Mouse (Mus musculus) limb, embryonic 12.5 days (tissue): ENCODE data around the gene Gm49027. TPM values are rescaled to one million over a fixed set of nuclear protein-coding genes. Genes with fewer than 3 reads are reported as not detected.

Experiments
- ATAC-seq: fragments of 200-750 bp; cut with Nextera tagmentation; 2 replicates; pipeline ENCODE4 v1.8.0; 2017; ENCODE audit warnings: low read depth, moderate TSS enrichment; ENCODE audit not compliant: insufficient number of reproducible peaks, insufficient read depth, low FRiP score, low TSS enrichment
- H3K27ac ChIP-seq: fragments of 300-500 bp; sonication (generic); 2 replicates; pipeline ENCODE4 v1.5.1; 2016; ENCODE audit warnings: mild to moderate bottlenecking, moderate library complexity
- H3K27me3 ChIP-seq: fragments of 300-500 bp; sonication (generic); 2 replicates; pipeline ENCODE4 v1.6.1; 2016; ENCODE audit warnings: mild to moderate bottlenecking, moderate library complexity
- H3K36me3 ChIP-seq: fragments of 300-500 bp; sonication (generic); 2 replicates; pipeline ENCODE4 v1.6.1; 2016; ENCODE audit warnings: mild to moderate bottlenecking, moderate library complexity
- H3K4me1 ChIP-seq: fragments of 300-500 bp; sonication (generic); replicated peaks from 2 replicates; pipeline ENCODE4 v1.6.1; 2016
- H3K4me2 ChIP-seq: fragments of 300-500 bp; sonication (generic); 2 replicates; pipeline ENCODE4 v1.6.1; 2016; ENCODE audit warnings: mild to moderate bottlenecking, moderate library complexity
- H3K4me3 ChIP-seq: fragments of 300-500 bp; sonication (generic); replicated peaks from 2 replicates; pipeline ENCODE4 v1.5.1; 2016; ENCODE audit warnings: mild to moderate bottlenecking
- H3K9ac ChIP-seq: fragments of 300-500 bp; sonication (generic); replicated peaks from 2 replicates; pipeline ENCODE4 v1.6.1; 2016; ENCODE audit warnings: mild to moderate bottlenecking, moderate library complexity
- H3K9me3 ChIP-seq: fragments of 300-500 bp; sonication (generic); 2 replicates; pipeline ENCODE4 v1.6.1; 2016; ENCODE audit warnings: mild to moderate bottlenecking, moderate library complexity
- WGBS: fragments of 180-500 bp; shearing (Covaris S2); methylation state at CpG from one replicate; pipeline ENCODE4 v1.1.7; 2016; 5-methylcytosine and 5-hydroxymethylcytosine counted together
- microRNA-seq: library from miRNA; unstranded; fragments of <30 nt; microRNA quantifications from one replicate; pipeline ENCODE4, GENCODE M21; 2017
- polyA plus RNA-seq: library from polyadenylated mRNA; unstranded; fragments of >200 nt; fragmentation: Nextera tagmentation; extraction: Ambion mirVana; gene quantifications from 2 replicates; pipeline ENCODE4 v1.2.1, GENCODE M21; 2016

The Gm49027 gene
- polyA plus RNA-seq, 1 experiment from 2014 or later = 0.24 TPM

DNA sequence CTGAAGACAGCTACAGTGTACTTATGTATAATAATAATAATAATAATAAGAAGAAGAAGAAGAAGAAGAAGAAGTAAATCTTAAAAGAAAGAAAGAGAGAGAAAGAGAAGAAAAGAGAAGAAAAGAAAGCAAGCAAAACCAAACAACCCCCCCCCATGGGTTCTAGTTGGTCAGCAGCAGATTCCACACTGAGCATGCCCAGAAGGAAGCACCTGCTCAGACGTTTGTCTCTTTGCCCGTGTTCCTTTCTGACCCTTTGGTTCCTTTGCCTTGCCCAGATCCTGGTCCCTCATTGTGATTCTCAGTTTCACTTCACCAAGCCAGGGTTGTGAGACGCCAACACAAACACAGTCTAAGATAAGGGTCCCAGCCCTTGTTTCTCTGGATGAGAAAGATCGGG, 23.3 kb downstream of the Gm49027 start:
- WGBS = 83% methylated on average over 4 of the region's 4 CpGs
- Histone ChIP-seq H3K4me3 (no peak overlapping the region), H3K9ac (no peak overlapping the region), H3K27me3 (peaks cover 44% of the 10 kb centered on the region), H3K9me3 (no peaks in the 10 kb centered on the region), H3K4me2 (no peak overlapping the region), H3K36me3 (no peaks in the 10 kb centered on the region), H3K27ac (no peak overlapping the region), H3K4me1 (peaks cover 11% of the 10 kb centered on the region)
- ATAC-seq = no peak

DNA sequence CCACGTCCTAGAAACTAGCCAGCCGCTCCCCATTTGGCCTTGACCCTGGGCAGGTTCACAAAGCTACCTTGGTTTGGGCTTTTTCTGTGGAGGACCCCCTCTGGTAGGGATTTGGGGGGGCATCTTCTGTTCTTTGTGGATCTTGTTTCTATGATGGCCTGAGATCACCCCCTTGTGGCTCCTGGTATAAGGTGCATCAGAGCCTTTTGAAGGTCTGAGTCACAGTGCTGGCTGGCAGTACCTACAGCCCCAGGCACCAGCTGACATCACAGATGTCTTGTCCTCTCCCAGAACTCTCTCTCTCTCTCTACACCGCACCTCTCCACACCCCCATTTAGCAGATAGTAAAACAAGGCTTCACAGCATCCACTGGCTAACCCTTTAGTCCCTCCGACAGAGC, 25.6 kb downstream of the Gm49027 start:
- H3K4me1 ChIP-seq = peaks cover 17% of the 10 kb centered on the region
- peaks cover 30% of the 10 kb centered on the region for H3K27me3 ChIP-seq
- H3K9ac ChIP-seq = no peak overlapping the region
- H3K36me3 ChIP-seq = no peaks in the 10 kb centered on the region
- H3K27ac ChIP-seq = no peak overlapping the region
- no peak for ATAC-seq
- WGBS = 40% methylated on average over 4 of the region's 4 CpGs
- H3K4me3 ChIP-seq = no peak overlapping the region
- H3K9me3 ChIP-seq = no peaks in the 10 kb centered on the region
- no peak overlapping the region for H3K4me2 ChIP-seq

DNA sequence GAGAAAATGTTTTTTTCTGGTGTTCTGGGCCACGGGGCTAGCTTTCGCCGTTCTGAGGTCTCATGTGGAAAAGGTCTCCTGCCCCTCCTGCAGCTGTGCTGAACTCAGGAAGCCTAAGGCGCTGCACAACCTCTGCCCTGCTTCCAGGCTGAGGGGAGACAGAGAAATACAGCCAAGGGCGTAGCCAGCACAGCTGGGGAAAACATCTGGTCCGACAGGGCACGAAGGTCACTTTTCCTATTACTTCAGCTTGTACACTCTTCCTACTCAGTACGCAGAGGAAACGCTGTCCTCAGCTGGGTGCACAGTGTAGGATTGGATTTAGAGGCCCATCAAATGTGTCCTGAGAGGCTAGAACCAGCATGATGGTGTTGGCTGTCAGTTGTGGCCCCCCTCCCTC, 35.4 kb downstream of the Gm49027 start:
- WGBS = 29% methylated on average over 9 of the region's 9 CpGs
- Histone ChIP-seq H3K27ac (no peak overlapping the region), H3K4me3 (no peak overlapping the region), H3K4me1 (peaks cover 13% of the 10 kb centered on the region), H3K36me3 (no peaks in the 10 kb centered on the region), H3K4me2 (0 out of 2 replicates have a peak overlapping the region, but pooled peaks have one; percentile 60), H3K9me3 (no peaks in the 10 kb centered on the region), H3K27me3 (no peaks in the 10 kb centered on the region), H3K9ac (no peak overlapping the region)
- no peak for ATAC-seq

GRCm38 (mm10) chr5:123489112-123489785, 36.0 kb downstream of the Gm49027 start, which contains the start of the genes Lrrc43 and Il31:
TSS of gene Lrrc43 (plus strand) at chr5:123489305.
TSS of gene Il31 (minus strand) at chr5:123489489.
- ATAC-seq = peak; percentile 52; the same call in 1 of the 2 replicates
- peak within 1 kb of the TSS; percentile 19 for H3K4me3 ChIP-seq
- 0 out of 2 replicates have a peak within 1 kb of the TSS, but pooled peaks have one; percentile 55 for H3K9ac ChIP-seq

GRCm38 (mm10) chr5:123487659-123488395, 37.5 kb downstream of the Gm49027 start:
- peaks cover 13% of the 10 kb centered on the region for H3K4me1 ChIP-seq
- no peak overlapping the region for H3K27ac ChIP-seq
- H3K36me3 ChIP-seq = no peaks in the 10 kb centered on the region
- no peak overlapping the region for H3K4me2 ChIP-seq
- H3K9ac ChIP-seq = no peak overlapping the region
- no peaks in the 10 kb centered on the region for H3K27me3 ChIP-seq
- no peak for ATAC-seq
- H3K4me3 ChIP-seq = no peak overlapping the region
- H3K9me3 ChIP-seq = no peaks in the 10 kb centered on the region
- WGBS = 85% methylated on average over 11 of the region's 11 CpGs

More at GRCm38 (mm10) chr5:123489112-123489785, 36.0 kb downstream of the Gm49027 start, which contains the start of the genes Lrrc43 and Il31:
- H3K36me3 ChIP-seq = no peaks in the 10 kb centered on the region
- no peak within 1 kb of the TSS for H3K27ac ChIP-seq
- no peaks in the 10 kb centered on the region for H3K27me3 ChIP-seq
- 9% methylated on average over 25 of the region's 25 CpGs for WGBS
- H3K4me2 ChIP-seq = peak within 1 kb of the TSS; percentile 60
- no peaks in the 10 kb centered on the region for H3K9me3 ChIP-seq
- H3K4me1 ChIP-seq = peaks cover 13% of the 10 kb centered on the region

DNA sequence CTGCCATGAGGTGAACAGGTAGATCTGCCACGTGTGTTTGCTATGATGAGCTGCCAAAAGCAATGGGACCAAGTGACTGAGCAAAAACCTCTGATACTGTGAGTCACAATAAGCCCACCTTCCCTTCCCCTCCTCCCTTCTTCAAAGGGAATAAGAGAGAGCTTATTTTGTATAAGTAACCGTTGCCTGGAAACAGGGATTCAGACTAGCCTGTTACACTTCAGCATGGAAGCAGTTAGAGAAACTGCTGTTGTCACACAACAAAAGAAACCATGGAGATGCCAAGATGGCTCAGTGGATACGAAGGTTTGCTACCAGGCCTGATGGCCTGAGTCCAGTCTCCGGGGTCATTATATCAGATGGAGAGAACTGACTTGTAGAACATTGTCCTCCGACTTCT, 51.5 kb downstream of the Gm49027 start:
- Histone ChIP-seq H3K4me3 (no peak overlapping the region), H3K4me2 (no peak overlapping the region), H3K36me3 (no peaks in the 10 kb centered on the region), H3K27me3 (no peaks in the 10 kb centered on the region; the same call in 1 of the 2 replicates), H3K9ac (no peak overlapping the region), H3K27ac (no peak overlapping the region), H3K9me3 (no peaks in the 10 kb centered on the region), H3K4me1 (peaks cover 3% of the 10 kb centered on the region; the same call in 1 of the 2 replicates)
- no peak for ATAC-seq
- WGBS = 89% methylated on average over 5 of the region's 5 CpGs

GRCm38 (mm10) chr5:123470784-123471400, 54.4 kb downstream of the Gm49027 start:
- Histone ChIP-seq H3K36me3 (no peaks in the 10 kb centered on the region), H3K4me1 (peaks cover 3% of the 10 kb centered on the region; the same call in 1 of the 2 replicates), H3K27me3 (no peaks in the 10 kb centered on the region; the same call in 1 of the 2 replicates), H3K27ac (peak overlapping the region; percentile 29; the same call in 1 of the 2 replicates), H3K9ac (no peak overlapping the region), H3K4me2 (peak overlapping the region; percentile 28), H3K9me3 (no peaks in the 10 kb centered on the region), H3K4me3 (peak overlapping the region; percentile 12; the same call in 1 of the 2 replicates)
- no peak for ATAC-seq
- WGBS = 25% methylated on average over 10 of the region's 10 CpGs

DNA sequence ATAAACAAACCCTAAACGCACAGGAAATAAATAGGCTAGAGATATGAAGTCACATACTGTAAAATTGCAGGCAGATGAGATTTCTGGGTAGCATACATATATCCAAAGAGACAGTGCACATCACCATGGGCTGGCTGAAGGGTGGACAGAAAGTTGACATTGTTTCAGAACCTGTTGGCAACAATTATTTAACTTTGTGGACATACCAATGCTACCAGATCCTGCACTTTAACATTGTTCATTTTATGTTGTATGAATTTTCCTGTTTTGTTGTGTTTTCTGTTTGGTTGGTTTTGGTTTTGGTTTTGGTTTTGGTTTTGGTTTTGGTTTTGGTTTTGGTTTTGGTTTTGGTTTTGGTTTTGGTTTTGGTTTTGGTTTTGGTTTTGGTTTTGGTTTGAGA, 60.6 kb downstream of the Gm49027 start:
- Histone ChIP-seq H3K36me3 (no peaks in the 10 kb centered on the region), H3K27me3 (no peaks in the 10 kb centered on the region), H3K27ac (no peak overlapping the region), H3K4me3 (no peak overlapping the region), H3K9ac (no peak overlapping the region), H3K4me1 (no peaks in the 10 kb centered on the region), H3K4me2 (no peak overlapping the region), H3K9me3 (no peaks in the 10 kb centered on the region)
- no peak for ATAC-seq
- 86% methylated on average over 1 of the region's 1 CpGs for WGBS

Small RNAs within 50 kb of the gene (microRNA-seq; reads per million reads assigned to microRNA genes)
- 0.93 reads per million for gene Mir7647

Other genes starting within 250 kb of the Gm49027 start
- 43.4 and 45.7 TPM in 2 replicates for gene Bcl7a, start 181.7 kb downstream of the Gm49027 start, polyA plus RNA-seq
- gene Mlxip, start 130.7 kb downstream of the Gm49027 start, polyA plus RNA-seq = 12.8 and 15.3 TPM in 2 replicates
- not detected in 2 replicates for gene Lrrc43, start 36.2 kb downstream of the Gm49027 start, polyA plus RNA-seq
- gene Il31, start 36.0 kb downstream of the Gm49027 start, polyA plus RNA-seq = not detected in 2 replicates
- 0.92 and 1.6 TPM in 2 replicates for gene B3gnt4, start 15.0 kb downstream of the Gm49027 start, polyA plus RNA-seq
- gene Diablo, start 1.3 kb downstream of the Gm49027 start, polyA plus RNA-seq = 112 and 120 TPM in 2 replicates
- 25.7 and 28.6 TPM in 2 replicates for gene Vps33a, start 47.5 kb upstream of the Gm49027 start, polyA plus RNA-seq
- 51.7 and 51.9 TPM in 2 replicates for gene Clip1, start 159.1 kb upstream of the Gm49027 start, polyA plus RNA-seq
- 104 and 105 TPM in 2 replicates for gene Zcchc8, start 195.6 kb upstream of the Gm49027 start, polyA plus RNA-seq
- gene Rsrc2, start 223.9 kb upstream of the Gm49027 start, polyA plus RNA-seq = 163 and 175 TPM in 2 replicates
- 48.1 and 51.5 TPM in 2 replicates for gene Kntc1, start 224.2 kb upstream of the Gm49027 start, polyA plus RNA-seq